Mouse (Mus musculus): ENCODE results near the gene Rnf215. TPM values are rescaled to one million over a fixed set of nuclear protein-coding genes. Genes with fewer than 3 reads are reported as not detected.
"Not testable (repeated sequence)": the region's sequence is repeated elsewhere in the genome, so short reads cannot be mapped to it uniquely, and the experiment has no call there.

Gene Rnf215
- polyA plus RNA-seq, 1 experiment from 2014 or later: 15.5 TPM

GRCm38 (mm10) chr11:4112033-4112432 lies 23.0 kb upstream of the Rnf215 start:
- H3K27ac ChIP-seq (ENCODE audit: low read depth, low read length): no peak overlapping the region
- WGBS: 73% methylated on average over 4 of the region's 4 CpGs
- no peak overlapping the region for H3K9ac ChIP-seq (ENCODE audit: low read depth, low read length)
- ATAC-seq: no peak
- H3K36me3 ChIP-seq (ENCODE audit: control insufficient read depth, insufficient read depth): 0 out of 2 replicates have a peak, but pooled peaks cover 5% of the 10 kb centered on the region
- H3K4me3 ChIP-seq (ENCODE audit: low read depth, low read length): no peak overlapping the region
- no peaks in the 10 kb centered on the region for H3K4me1 ChIP-seq (replicated peaks; ENCODE audit: control insufficient read depth, insufficient read depth, low read length)
- H3K27me3 ChIP-seq (replicated peaks; ENCODE audit: control insufficient read depth, insufficient read depth, low read length): no peaks in the 10 kb centered on the region
- no peaks in the 10 kb centered on the region for H3K9me3 ChIP-seq (ENCODE audit: control insufficient read depth)
- H3K4me2 ChIP-seq (replicated peaks; ENCODE audit: low read depth): no peak overlapping the region
- no peak for TF ChIP-seq CTCF (IDR thresholded peaks at IDR 0.05; ENCODE audit: low read depth)

GRCm38 (mm10) chr11:4112861-4113260 lies 22.1 kb upstream of the Rnf215 start:
- H3K4me1 ChIP-seq (replicated peaks; ENCODE audit: control insufficient read depth, insufficient read depth, low read length): 0 out of 2 replicates have a peak, but pooled peaks cover 5% of the 10 kb centered on the region
- no peak overlapping the region for H3K9ac ChIP-seq (ENCODE audit: low read depth, low read length)
- H3K27ac ChIP-seq (ENCODE audit: low read depth, low read length): no peak overlapping the region
- WGBS: 68% methylated on average over 6 of the region's 6 CpGs
- 0 out of 2 replicates have a peak, but pooled peaks cover 5% of the 10 kb centered on the region for H3K36me3 ChIP-seq (ENCODE audit: control insufficient read depth, insufficient read depth)
- no peak for TF ChIP-seq CTCF (IDR thresholded peaks at IDR 0.05; ENCODE audit: low read depth)
- H3K9me3 ChIP-seq (ENCODE audit: control insufficient read depth): no peaks in the 10 kb centered on the region
- no peak overlapping the region for H3K4me2 ChIP-seq (replicated peaks; ENCODE audit: low read depth)
- H3K27me3 ChIP-seq (replicated peaks; ENCODE audit: control insufficient read depth, insufficient read depth, low read length): no peaks in the 10 kb centered on the region
- H3K4me3 ChIP-seq (ENCODE audit: low read depth, low read length): no peak overlapping the region
- ATAC-seq: no peak

- no peak for TF ChIP-seq CTCF (IDR thresholded peaks at IDR 0.05; ENCODE audit: low read depth)
- H3K4me3 ChIP-seq (ENCODE audit: low read depth, low read length): no peak overlapping the region
- no peaks in the 10 kb centered on the region for H3K9me3 ChIP-seq (ENCODE audit: control insufficient read depth)
- peaks cover 5% of the 10 kb centered on the region; the same call in 1 of the 2 replicates for H3K4me1 ChIP-seq (replicated peaks; ENCODE audit: control insufficient read depth, insufficient read depth, low read length)
- WGBS: 78% methylated on average over 4 of the region's 4 CpGs
- 0 out of 2 replicates have a peak, but pooled peaks cover 5% of the 10 kb centered on the region for H3K36me3 ChIP-seq (ENCODE audit: control insufficient read depth, insufficient read depth)
- H3K27me3 ChIP-seq (replicated peaks; ENCODE audit: control insufficient read depth, insufficient read depth, low read length): no peaks in the 10 kb centered on the region
- no peak overlapping the region for H3K27ac ChIP-seq (ENCODE audit: low read depth, low read length)
- no peak for ATAC-seq
- no peak overlapping the region for H3K4me2 ChIP-seq (replicated peaks; ENCODE audit: low read depth)
- no peak overlapping the region for H3K9ac ChIP-seq (ENCODE audit: low read depth, low read length)
Observed at GRCm38 (mm10) chr11:4113496-4113895, 21.5 kb upstream of the Rnf215 start.

- no peak overlapping the region for H3K9ac ChIP-seq (ENCODE audit: low read depth, low read length)
- no peaks in the 10 kb centered on the region for H3K9me3 ChIP-seq (ENCODE audit: control insufficient read depth)
- no peak for ATAC-seq
- H3K36me3 ChIP-seq (ENCODE audit: control insufficient read depth, insufficient read depth): 0 out of 2 replicates have a peak, but pooled peaks cover 5% of the 10 kb centered on the region
- no peak overlapping the region for H3K27ac ChIP-seq (ENCODE audit: low read depth, low read length)
- no peak for TF ChIP-seq CTCF (IDR thresholded peaks at IDR 0.05; ENCODE audit: low read depth)
- 77% methylated on average over 6 of the region's 6 CpGs for WGBS
- peaks cover 9% of the 10 kb centered on the region; the same call in 1 of the 2 replicates for H3K4me1 ChIP-seq (replicated peaks; ENCODE audit: control insufficient read depth, insufficient read depth, low read length)
- H3K4me2 ChIP-seq (replicated peaks; ENCODE audit: low read depth): no peak overlapping the region
- no peak overlapping the region for H3K4me3 ChIP-seq (ENCODE audit: low read depth, low read length)
- no peaks in the 10 kb centered on the region for H3K27me3 ChIP-seq (replicated peaks; ENCODE audit: control insufficient read depth, insufficient read depth, low read length)
Observed at GRCm38 (mm10) chr11:4113970-4114369, 21.0 kb upstream of the Rnf215 start.

GRCm38 (mm10) chr11:4114541-4114940 lies 20.5 kb upstream of the Rnf215 start:
- H3K4me1 ChIP-seq (replicated peaks; ENCODE audit: control insufficient read depth, insufficient read depth, low read length); H3K4me3 ChIP-seq (ENCODE audit: low read depth, low read length); H3K9me3 ChIP-seq (ENCODE audit: control insufficient read depth); H3K36me3 ChIP-seq (ENCODE audit: control insufficient read depth, insufficient read depth); H3K4me2 ChIP-seq (replicated peaks; ENCODE audit: low read depth); H3K27me3 ChIP-seq (replicated peaks; ENCODE audit: control insufficient read depth, insufficient read depth, low read length); H3K27ac ChIP-seq (ENCODE audit: low read depth, low read length); ATAC-seq; H3K9ac ChIP-seq (ENCODE audit: low read depth, low read length): not testable (repeated sequence)
- WGBS: 87% methylated on average over 6 of the region's 6 CpGs

- 91% methylated on average over 4 of the region's 4 CpGs for WGBS
- Histone ChIP-seq H3K27me3 (replicated peaks; ENCODE audit: control insufficient read depth, insufficient read depth, low read length) (no peaks in the 10 kb centered on the region), H3K4me1 (replicated peaks; ENCODE audit: control insufficient read depth, insufficient read depth, low read length) (peaks cover 10% of the 10 kb centered on the region; the same call in 1 of the 2 replicates), H3K27ac (ENCODE audit: low read depth, low read length) (no peak overlapping the region), H3K9me3 (ENCODE audit: control insufficient read depth) (no peaks in the 10 kb centered on the region), H3K9ac (ENCODE audit: low read depth, low read length) (no peak overlapping the region), H3K36me3 (ENCODE audit: control insufficient read depth, insufficient read depth) (no peaks in the 10 kb centered on the region), H3K4me2 (replicated peaks; ENCODE audit: low read depth) (no peak overlapping the region), H3K4me3 (ENCODE audit: low read depth, low read length) (no peak overlapping the region)
- ATAC-seq: no peak
- TF ChIP-seq CTCF (IDR thresholded peaks at IDR 0.05; ENCODE audit: low read depth): no peak
Observed at GRCm38 (mm10) chr11:4115407-4115806, 19.6 kb upstream of the Rnf215 start.

Measured in intestine, postnatal 0 days (tissue).